Mouse (Mus musculus) granulocyte monocyte progenitor cell, adult 5-6 weeks (primary cell): Measurements from ENCODE around the gene Neil1. TPM values are rescaled to one million over a fixed set of nuclear protein-coding genes. Genes with fewer than 3 reads are reported as not detected.
A peak's percentile ranks its signal among the peaks of the same experiment; 100 is the strongest.

Experiments
- ATAC-seq: replicated peaks from 2 replicates; pipeline ENCODE4 v1.8.0; 2016; ENCODE audit warnings: mild to moderate bottlenecking, moderate TSS enrichment, inconsistent platforms; ENCODE audit not compliant: poor library complexity, severe bottlenecking
- total RNA-seq, 2 experiments: library from RNA; stranded (forward) in 1 of 2; stranded (reverse) in 1 of 2; fragments of 200-712, 200-1000 nt in 1 of 2; fragments of >200 nt in 1 of 2; fragmentation: Nextera tagmentation in 1 of 2; gene quantifications; 2 replicates each; pipeline ENCODE4 v1.2.3; 2014 to 2017

Neil1 gene
- 2.6 and 10.2 TPM in 2 replicates for total RNA-seq (2014; fragmentation: Nextera tagmentation)
- 0.88 and 1.9 TPM in 2 replicates for total RNA-seq (2017)

DNA sequence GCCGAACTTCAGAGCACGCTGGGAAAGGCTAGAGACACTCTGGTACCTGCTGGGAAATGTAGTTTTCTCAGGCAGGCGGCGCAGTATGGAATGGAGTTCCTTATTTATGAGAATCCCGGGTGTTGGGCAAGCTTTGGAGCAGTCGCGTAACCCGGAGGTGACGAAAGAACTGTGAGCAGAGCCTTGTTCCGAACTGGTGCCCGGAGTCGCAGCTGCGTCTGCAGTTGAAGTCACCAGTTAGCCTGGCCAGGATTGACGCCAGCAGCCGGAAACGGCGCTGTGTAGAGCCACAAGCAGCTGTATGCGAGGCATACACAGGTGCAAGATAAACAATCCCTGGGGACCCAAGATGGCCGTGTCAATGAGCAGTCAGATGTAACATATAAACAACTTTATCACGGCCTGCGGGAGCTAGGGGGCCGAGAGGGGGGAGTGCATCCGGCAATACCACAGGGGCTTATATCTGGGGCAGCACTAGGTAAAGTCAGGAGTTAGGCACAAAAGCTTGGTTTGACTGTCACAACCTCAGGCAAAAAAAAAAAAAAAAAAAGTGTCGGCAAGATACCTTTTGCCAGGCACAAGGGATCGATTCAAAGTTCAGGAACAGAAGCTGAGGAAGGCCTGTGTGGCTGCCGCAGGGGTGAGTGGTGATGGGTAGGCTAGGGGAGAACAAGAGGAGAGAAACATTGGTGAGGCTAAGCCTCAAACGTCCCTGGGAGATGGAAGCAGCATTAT, at the start of gene Neil1:
Gene Neil1 (minus strand): TSS at position 162 of the 735 bp plus-strand sequence.
- peak; percentile 94 for ATAC-seq

- no peak for ATAC-seq
Observed at GRCm38 (mm10) chr9:57197414-57197813, 49.3 kb upstream of the Neil1 start.

- no peak for ATAC-seq
Observed at GRCm38 (mm10) chr9:57196708-57197107, 48.6 kb upstream of the Neil1 start.

- no peak for ATAC-seq
Observed at GRCm38 (mm10) chr9:57168411-57168810, 20.3 kb upstream of the Neil1 start.

- ATAC-seq: no peak
Observed at GRCm38 (mm10) chr9:57166173-57166572, 18.1 kb upstream of the Neil1 start.

DNA sequence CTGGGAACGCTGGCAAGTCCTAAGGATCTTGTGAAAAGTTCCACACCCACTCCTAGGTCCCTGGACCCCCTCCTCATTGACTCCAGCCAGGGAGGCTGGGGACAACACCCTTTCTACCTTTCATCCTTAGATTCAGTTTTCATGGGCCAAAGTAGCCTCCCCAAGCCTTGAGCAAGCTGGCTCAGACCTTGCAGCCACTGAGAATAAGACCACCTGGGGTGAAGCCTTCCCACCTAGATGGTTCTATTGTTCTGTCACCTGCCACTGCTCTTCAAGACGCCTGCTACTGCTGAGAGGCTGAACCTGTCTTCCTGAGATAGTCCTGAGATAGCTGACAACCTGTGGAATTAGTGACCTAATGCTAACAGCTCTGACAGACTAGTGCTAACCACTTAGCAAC, 15.0 kb upstream of the Neil1 start:
- no peak for ATAC-seq

GRCm38 (mm10) chr9:57162496-57162895, 14.4 kb upstream of the Neil1 start:
- ATAC-seq: peak; percentile 51

DNA sequence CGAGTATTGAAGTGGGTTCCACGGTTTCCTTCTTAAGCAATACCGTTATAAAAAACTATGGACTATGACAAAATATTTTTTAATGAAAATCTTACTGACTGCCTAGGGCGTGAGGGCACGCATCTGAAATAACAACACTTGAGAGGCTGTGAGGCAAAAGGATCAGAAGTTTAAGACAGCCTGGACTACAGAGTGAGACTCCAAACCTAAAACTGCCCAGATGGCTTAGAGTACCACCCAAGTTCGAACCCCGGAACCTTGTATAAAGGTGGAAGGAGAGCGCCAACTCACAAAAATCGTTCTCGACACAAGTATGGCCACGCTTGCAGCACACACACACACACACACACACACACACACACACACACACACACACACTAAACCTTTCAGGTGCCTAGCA, 10.4 kb upstream of the Neil1 start:
- no peak for ATAC-seq

- peak; percentile 93 for ATAC-seq
Observed at GRCm38 (mm10) chr9:57158013-57158470, 9.9 kb upstream of the Neil1 start, which contains the start of gene Commd4. TSS of gene Commd4 (minus strand) at chr9:57158331.

DNA sequence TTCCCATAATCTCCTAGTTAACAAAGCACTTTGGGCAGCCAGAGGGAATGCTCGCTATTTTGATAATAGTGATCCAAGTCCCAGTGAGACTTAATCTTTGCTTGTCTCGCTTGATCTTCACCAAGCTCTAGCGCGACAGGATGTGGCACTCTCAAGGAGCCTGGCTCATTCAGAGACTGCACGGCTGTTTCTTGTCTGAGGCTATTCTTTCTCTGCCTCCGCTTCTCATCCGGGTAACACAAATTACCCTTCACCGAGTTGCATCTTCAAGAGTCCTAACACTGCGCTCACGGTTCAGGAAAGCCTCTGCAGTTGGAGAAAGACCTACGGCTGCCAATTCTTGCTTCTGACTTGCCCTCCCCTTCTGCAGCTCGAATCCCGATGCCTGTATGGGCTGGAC, 9.4 kb upstream of the Neil1 start:
- ATAC-seq: no peak

- ATAC-seq: no peak
Observed at GRCm38 (mm10) chr9:57156823-57157222, 8.7 kb upstream of the Neil1 start.

- ATAC-seq: no peak
Observed at GRCm38 (mm10) chr9:57156383-57156782, 8.3 kb upstream of the Neil1 start.

DNA sequence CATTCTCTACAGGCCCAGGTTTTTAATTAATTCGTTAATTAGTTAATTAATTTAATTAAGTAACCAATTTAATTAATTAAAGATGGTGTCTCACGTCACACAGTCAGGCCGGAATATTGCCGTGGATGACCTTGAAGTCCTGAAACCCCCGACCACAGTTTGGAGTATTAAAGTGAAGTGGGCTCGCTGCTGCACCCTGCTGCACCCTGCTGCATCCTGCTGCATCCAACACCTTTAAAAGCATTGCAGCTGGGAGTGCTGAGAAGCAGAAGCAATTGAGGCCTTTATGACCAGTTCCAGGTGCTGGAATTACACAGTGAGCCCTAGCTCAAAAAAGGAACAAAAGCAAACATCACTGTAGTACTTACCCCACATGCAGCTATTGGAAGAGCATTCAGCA, 4.2 kb upstream of the Neil1 start:
- no peak for ATAC-seq

- no peak for ATAC-seq
Observed at GRCm38 (mm10) chr9:57150192-57150591, 2.1 kb upstream of the Neil1 start.

- no peak for ATAC-seq
Observed at GRCm38 (mm10) chr9:57149021-57149420, 916 bp upstream of the Neil1 start.

DNA sequence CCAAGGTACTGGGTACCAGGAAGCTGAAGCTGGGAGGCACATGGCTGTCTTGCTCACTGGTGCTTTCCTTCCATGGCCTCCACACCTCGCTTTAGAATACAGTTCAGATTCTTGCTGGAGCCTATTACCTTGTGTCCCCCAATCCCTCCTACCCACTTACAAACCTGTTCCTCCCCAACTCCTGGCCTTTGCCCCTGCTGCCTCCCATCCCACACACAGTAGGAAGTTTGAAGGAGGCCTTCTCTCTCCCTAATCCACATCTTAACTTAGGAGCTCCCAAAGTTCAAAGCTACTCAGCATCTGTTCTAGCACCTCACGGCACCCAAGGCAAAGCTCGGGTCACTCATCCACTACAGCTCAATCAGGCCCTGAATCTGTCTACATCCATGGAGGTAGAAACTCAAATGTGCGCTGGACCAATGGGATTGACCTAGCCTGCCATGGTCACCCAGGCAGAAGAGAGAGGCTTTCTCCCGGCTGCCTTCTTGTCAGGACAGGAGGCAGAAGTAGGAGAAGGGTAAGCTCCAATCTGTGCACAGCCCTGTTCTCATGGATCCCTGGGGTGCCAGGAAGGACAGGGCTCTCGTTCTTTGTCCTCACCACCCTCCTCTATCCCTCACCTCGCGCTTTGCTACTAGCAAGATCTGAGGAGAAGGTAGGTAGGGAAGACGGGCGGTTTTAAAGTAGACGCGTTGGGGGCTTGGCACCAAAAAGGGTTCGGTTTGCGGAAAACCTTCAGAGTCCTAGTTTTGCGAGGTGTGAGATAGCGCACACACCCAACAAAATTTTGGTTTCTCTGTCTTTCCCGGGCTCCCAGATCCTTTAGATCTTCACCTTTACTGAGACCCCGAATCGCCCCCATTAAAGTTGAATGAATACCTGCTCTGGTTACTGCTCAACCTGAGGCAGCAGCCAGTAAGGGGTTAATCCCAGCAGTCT, 631 bp downstream of the Neil1 start:
- 0 out of 2 replicates have a peak, but pooled peaks have one; percentile 4 for ATAC-seq

- no peak for ATAC-seq
Observed at GRCm38 (mm10) chr9:57146451-57147066, 1.5 kb downstream of the Neil1 start.

DNA sequence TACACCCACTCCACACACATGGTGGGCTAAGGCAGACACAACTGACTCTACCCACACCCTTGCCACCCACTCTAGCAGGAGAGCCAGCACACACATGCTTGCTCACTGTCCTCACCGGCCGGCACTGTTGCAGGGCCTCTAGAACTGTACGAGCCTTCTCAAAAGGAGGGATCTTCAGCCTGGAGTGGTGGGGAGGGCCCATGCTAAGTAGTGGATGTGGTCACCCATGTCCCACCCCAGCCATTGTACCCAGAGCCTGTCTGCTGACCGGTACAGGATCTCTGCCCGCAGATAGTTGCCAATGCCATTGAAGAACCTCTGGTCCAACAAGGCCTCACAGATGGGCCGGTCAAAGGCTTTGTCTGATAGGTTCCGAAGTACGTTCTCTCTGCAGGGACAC, 3.3 kb downstream of the Neil1 start:
- no peak for ATAC-seq

DNA sequence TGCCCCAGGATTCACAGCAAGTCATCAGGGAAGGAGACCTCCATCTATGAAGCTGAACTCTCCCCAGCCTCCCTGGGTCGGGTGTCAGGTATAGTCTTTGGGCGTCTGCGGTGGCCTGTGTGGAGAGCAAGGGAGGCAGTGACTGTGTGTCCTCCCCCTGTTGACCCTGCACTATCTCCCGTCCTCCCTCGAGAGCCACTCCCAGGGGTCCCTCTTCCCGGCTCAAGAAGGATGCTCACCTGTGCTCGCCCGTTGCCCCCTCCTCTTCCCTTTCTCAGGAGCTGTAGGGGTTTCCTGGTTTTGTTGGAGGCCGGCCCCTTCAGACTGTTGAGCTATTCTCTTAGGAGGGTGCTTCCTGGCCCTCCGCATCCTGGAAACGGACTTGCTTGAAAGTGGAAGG, 4.9 kb downstream of the Neil1 start:
- ATAC-seq: no peak
